1 mouse cellular context compared by ENCODE assay signal in the genomic region with DNA sequence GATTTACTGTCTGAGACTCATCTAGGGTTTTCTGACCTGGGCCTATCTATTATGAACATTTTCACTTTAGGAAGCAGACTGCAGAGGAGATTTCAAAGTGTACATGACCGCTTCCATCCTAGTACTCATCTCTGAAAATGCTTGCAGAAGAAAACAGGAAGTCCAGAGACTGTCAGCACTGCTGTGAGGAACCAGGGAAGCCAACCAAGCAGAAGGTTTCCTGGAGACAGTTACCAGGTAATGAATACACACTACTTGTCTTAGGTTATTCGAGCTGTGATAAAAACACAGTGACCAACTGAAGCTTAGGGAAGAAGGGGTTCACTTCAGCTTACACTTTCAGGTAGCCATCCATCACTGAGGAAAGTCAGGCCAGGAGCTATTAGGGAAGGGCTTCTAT.
TF ChIP-seq lines count a peak whose summit lies in the region.

No protein-coding gene starts in this region.

TF ChIP-seq in CH12.LX, 34 proteins besides CTCF, POLR2A, EP300 and RAD21 (continued from another document):
- TF ChIP-seq IRF4 (IDR thresholded peaks at IDR 0.05; ENCODE audit: low read depth, low read length) (peak; percentile 82), ZKSCAN1 (IDR thresholded peaks at IDR 0.05; ENCODE audit: borderline replicate concordance, low read depth, low read length) (no peak), GABPA (IDR thresholded peaks at IDR 0.05; ENCODE audit: insufficient replicate concordance, low read depth, low read length) (no peak), NRF1 (IDR thresholded peaks at IDR 0.05; ENCODE audit: low read depth, low read length) (no peak), NELFE (IDR thresholded peaks at IDR 0.05; ENCODE audit: low read depth, low read length) (0 out of 2 replicates have a peak, but pooled peaks have one; percentile 34), CHD2 (IDR thresholded peaks at IDR 0.05; ENCODE audit: low read length) (0 out of 2 replicates have a peak, but pooled peaks have one; percentile 44), MYC (IDR thresholded peaks at IDR 0.05; ENCODE audit: low read depth, low read length) (peak; percentile 74; the same call in 1 of the 2 replicates), CHD1 (IDR thresholded peaks at IDR 0.05; ENCODE audit: low read depth, low read length) (no peak; the same call in 1 of the 2 replicates), MAFK (IDR thresholded peaks at IDR 0.05; ENCODE audit: insufficient replicate concordance, low read length) (no peak), POLR2AphosphoS2 (IDR thresholded peaks at IDR 0.05; ENCODE audit: low read depth, low read length) (no peak), MAZ (IDR thresholded peaks at IDR 0.05; ENCODE audit: low read depth, low read length) (no peak), SMC3 (IDR thresholded peaks at IDR 0.05; ENCODE audit: low read depth, low read length) (no peak), ELF1 (IDR thresholded peaks at IDR 0.05; ENCODE audit: low read depth, low read length) (peak; percentile 86), USF1 (IDR thresholded peaks at IDR 0.05; ENCODE audit: low read depth, low read length) (no peak), ZNF384 (IDR thresholded peaks at IDR 0.05; ENCODE audit: low read depth, low read length) (no peak; the same call in 1 of the 2 replicates)
